Mouse (Mus musculus): ENCODE data around the gene Nfkbib. TPM values are rescaled to one million over a fixed set of nuclear protein-coding genes. Genes with fewer than 3 reads are reported as not detected.

The Nfkbib gene
- polyA plus RNA-seq, 1 experiment from 2014 or later = 36.9 TPM

GRCm38 (mm10) chr7:28794496-28794895 lies 27.2 kb upstream of the Nfkbib start:
- Histone ChIP-seq H3K27me3 (no peaks in the 10 kb centered on the region), H3K9me3 (no peaks in the 10 kb centered on the region), H3K9ac (no peak overlapping the region), H3K4me3 (no peak overlapping the region), H3K36me3 (no peaks in the 10 kb centered on the region), H3K27ac (no peak overlapping the region), H3K4me1 (peaks cover 17% of the 10 kb centered on the region), H3K4me2 (no peak overlapping the region)
- 67% methylated on average over 3 of the region's 3 CpGs for WGBS
- no peak for ATAC-seq (ENCODE audit: borderline replicate concordance, extremely low read depth, low FRiP score, low TSS enrichment)

DNA sequence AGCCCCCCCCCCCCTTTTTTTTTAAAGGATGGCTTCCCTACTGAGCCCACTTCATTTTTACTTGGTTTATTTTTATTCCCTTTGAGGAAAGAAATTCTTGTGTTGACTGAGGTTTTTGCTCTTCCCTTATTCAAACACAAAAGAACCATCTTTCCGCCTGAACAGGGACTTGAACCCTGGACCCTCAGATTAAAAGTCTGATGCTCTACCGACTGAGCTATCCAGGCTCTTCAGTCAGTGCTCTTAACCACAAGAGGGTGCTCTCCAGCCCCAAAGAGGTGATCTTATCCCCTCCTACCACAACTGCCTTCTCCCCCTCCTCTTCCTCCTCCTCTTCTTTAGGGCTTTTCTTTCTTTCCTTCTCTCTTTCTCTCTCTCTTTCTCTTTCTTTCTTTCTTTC lies 26.5 kb upstream of the Nfkbib start:
- Histone ChIP-seq H3K27ac (no peak overlapping the region), H3K4me2 (no peak overlapping the region), H3K9ac (no peak overlapping the region), H3K27me3 (no peaks in the 10 kb centered on the region), H3K9me3 (no peaks in the 10 kb centered on the region), H3K4me1 (peaks cover 22% of the 10 kb centered on the region), H3K4me3 (no peak overlapping the region), H3K36me3 (no peaks in the 10 kb centered on the region)
- WGBS = 22% methylated on average over 2 of the region's 2 CpGs
- no peak for ATAC-seq (ENCODE audit: borderline replicate concordance, extremely low read depth, low FRiP score, low TSS enrichment)

DNA sequence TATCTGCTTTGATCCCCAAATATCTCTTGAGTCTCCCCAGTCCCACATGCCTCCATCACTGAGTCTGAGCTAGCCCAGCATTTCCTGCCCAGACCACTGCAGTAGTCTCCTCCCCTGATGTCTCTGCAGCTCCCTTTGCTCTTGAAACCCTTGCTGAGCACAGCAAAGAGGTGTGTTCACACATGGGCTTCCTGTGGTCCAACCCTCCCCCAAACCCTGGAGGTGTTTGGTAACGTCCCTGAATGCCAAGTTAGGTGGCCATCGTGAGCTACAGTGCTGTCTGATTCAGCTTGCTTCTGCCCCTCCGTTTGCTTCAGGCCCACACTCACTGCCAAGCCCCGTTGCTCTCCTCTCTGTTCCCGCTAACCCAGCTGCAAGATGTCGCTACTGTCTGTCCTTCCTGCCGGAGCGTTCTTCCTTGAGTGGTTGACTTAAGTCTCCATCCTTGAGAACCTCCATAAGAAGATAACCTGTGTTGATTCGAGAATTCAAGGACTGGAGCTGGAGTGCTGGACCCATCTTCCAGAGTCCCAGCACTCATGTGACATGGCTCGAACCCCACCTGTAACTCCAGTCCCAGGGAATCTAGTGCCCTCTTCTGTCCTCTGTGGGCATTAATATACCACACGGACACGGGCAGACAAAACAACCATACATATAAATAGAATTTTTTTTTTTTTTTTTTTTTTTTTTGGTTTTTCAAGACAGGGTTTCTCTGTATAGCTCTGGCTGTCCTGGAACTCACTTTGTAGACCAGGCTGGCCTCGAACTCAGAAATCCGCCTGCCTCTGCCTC lies 25.3 kb upstream of the Nfkbib start:
- ATAC-seq (ENCODE audit: borderline replicate concordance, extremely low read depth, low FRiP score, low TSS enrichment) = no peak

DNA sequence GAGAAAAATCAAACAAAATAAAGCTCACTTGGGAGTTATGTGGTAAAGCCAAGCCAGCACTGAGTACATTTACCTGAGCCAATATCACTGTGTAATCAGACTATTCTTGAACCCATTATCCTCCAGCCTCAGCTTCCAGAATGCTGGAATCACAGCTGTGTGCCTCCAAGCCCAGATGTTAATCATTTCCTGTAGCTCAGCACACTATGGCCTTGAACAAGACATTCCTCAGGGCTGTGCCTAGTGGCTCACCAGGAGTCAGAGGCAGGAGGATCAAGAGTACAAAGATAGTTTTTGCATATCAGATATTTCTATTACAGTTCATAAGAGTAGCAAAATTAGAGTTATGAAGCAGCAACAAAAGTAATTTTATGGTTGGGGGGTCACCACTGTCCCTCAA lies 24.4 kb upstream of the Nfkbib start:
- Histone ChIP-seq H3K4me1 (peaks cover 19% of the 10 kb centered on the region), H3K9me3 (no peaks in the 10 kb centered on the region), H3K4me3 (no peak overlapping the region), H3K27me3 (no peaks in the 10 kb centered on the region), H3K27ac (no peak overlapping the region), H3K4me2 (no peak overlapping the region), H3K9ac (no peak overlapping the region), H3K36me3 (no peaks in the 10 kb centered on the region)
- no peak for ATAC-seq (ENCODE audit: borderline replicate concordance, extremely low read depth, low FRiP score, low TSS enrichment)

More for the DNA sequence above, 25.3 kb upstream of the Nfkbib start:
- no peak overlapping the region for H3K4me2 ChIP-seq
- no peaks in the 10 kb centered on the region for H3K36me3 ChIP-seq
- no peak overlapping the region for H3K9ac ChIP-seq
- WGBS = 66% methylated on average over 14 of the region's 14 CpGs
- H3K9me3 ChIP-seq = no peaks in the 10 kb centered on the region
- H3K27me3 ChIP-seq = no peaks in the 10 kb centered on the region
- no peak overlapping the region for H3K4me3 ChIP-seq
- peaks cover 23% of the 10 kb centered on the region for H3K4me1 ChIP-seq
- no peak overlapping the region for H3K27ac ChIP-seq

DNA sequence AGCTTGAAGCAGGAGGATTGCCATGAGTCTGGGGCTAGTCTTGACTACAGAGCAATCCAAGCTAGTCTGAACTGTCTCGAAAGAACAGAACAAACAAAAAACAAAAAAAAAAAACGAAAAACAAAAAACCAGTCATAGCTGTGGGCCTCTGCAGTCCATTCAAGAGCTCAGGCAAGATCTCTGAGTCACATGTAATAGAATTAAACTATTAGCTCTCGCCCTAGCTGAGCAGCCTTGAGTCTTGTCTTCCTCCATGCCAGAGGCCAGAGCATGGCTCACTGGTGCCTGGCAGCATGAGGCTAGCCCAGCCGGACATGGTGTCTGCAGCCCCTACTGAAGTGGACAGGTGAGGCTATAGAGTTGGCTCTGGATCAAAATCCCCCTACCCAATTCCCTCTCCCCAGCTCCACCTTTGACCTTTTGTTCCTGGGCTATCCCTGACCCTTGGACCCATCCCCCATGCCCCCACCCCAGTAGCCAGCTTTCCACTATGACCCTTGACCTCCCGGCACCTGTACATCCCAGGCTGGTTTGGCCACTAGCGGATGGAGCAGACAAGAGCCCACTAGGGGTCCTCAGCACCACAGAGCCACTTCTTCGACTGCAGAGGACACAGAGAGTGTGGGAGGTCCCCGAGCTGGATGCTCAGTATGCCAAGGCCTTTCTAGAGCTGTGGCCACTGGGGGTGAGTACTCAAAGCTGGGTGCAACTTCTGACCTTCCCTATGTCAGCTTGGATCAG lies 22.9 kb upstream of the Nfkbib start:
- no peak for ATAC-seq (ENCODE audit: borderline replicate concordance, extremely low read depth, low FRiP score, low TSS enrichment)
- Histone ChIP-seq H3K27me3 (no peaks in the 10 kb centered on the region), H3K4me1 (peaks cover 11% of the 10 kb centered on the region; the same call in 1 of the 2 replicates), H3K36me3 (no peaks in the 10 kb centered on the region), H3K9me3 (no peaks in the 10 kb centered on the region), H3K9ac (no peak overlapping the region), H3K27ac (no peak overlapping the region), H3K4me3 (no peak overlapping the region), H3K4me2 (no peak overlapping the region)
- 48% methylated on average over 8 of the region's 8 CpGs for WGBS

- Histone ChIP-seq H3K36me3 (no peaks in the 10 kb centered on the region), H3K9me3 (no peaks in the 10 kb centered on the region), H3K4me3 (no peak overlapping the region), H3K27me3 (no peaks in the 10 kb centered on the region), H3K27ac (no peak overlapping the region), H3K4me2 (no peak overlapping the region), H3K9ac (no peak overlapping the region), H3K4me1 (peaks cover 11% of the 10 kb centered on the region; the same call in 1 of the 2 replicates)
- no peak for ATAC-seq (ENCODE audit: borderline replicate concordance, extremely low read depth, low FRiP score, low TSS enrichment)
- 42% methylated on average over 3 of the region's 3 CpGs for WGBS
These were observed 21.9 kb upstream of the Nfkbib start for GRCm38 (mm10) chr7:28789235-28789634.

DNA sequence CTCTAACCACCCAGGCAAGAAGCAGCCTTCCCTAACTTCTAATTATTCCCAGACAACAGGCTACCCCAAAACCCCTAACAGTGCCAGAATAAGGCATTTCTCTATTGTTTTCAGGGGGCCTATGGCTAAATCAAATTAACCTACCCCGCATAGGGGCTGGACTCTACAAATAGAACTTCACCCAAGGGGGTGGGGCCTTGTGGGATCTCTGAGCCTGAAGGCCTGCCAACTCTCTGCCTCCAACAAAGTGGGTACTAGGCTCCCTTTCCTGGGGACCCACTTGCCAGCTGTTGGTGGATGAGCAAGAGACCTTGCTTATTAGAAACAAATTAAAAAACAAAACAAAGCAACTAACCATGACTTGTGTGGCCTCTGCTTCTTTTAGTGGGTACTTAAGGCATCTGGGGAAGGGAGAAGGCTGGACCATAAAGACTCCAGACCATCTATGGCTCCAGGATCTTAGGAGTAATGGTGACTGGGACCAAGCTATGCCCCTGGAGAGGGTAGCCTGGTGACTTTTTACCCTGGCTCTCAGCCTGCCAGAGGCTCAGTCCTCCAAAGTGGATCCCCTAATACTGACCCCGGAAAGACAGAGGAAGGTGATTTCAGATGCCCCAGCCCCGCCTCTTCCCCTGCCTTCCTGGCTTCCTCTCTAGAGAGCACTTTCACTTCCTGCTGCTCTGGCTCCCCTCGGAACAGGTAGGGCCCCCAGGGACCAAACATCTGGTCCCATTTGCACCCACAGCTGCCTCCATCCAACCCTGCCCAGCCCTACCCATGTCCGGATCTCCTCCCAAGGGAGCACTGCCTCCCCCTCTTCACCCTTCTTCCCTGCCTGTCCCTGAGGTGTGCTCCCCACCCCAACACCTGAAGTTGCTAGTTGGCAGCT lies 21.2 kb upstream of the Nfkbib start, which contains the start of gene Rinl:
Rinl (plus strand) TSS at position 663 of the 889 bp plus-strand sequence.
- Histone ChIP-seq H3K36me3 (no peaks in the 10 kb centered on the region), H3K4me3 (no peak within 1 kb of the TSS), H3K4me1 (peaks cover 11% of the 10 kb centered on the region; the same call in 1 of the 2 replicates), H3K27ac (no peak within 1 kb of the TSS), H3K27me3 (no peaks in the 10 kb centered on the region), H3K4me2 (no peak within 1 kb of the TSS), H3K9me3 (no peaks in the 10 kb centered on the region), H3K9ac (no peak within 1 kb of the TSS)
- no peak for ATAC-seq (ENCODE audit: borderline replicate concordance, extremely low read depth, low FRiP score, low TSS enrichment)
- WGBS = 56% methylated on average over 5 of the region's 5 CpGs

GRCm38 (mm10) chr7:28787884-28788283 lies 20.6 kb upstream of the Nfkbib start:
- Histone ChIP-seq H3K36me3 (no peaks in the 10 kb centered on the region), H3K27me3 (no peaks in the 10 kb centered on the region), H3K27ac (no peak overlapping the region), H3K4me1 (peaks cover 11% of the 10 kb centered on the region; the same call in 1 of the 2 replicates), H3K4me2 (no peak overlapping the region), H3K4me3 (no peak overlapping the region), H3K9ac (no peak overlapping the region), H3K9me3 (no peaks in the 10 kb centered on the region)
- no peak for ATAC-seq (ENCODE audit: borderline replicate concordance, extremely low read depth, low FRiP score, low TSS enrichment)
- WGBS = 95% methylated on average over 9 of the region's 9 CpGs

- 60% methylated on average over 5 of the region's 5 CpGs for WGBS
- no peak for ATAC-seq (ENCODE audit: borderline replicate concordance, extremely low read depth, low FRiP score, low TSS enrichment)
These were observed 17.8 kb upstream of the Nfkbib start for GRCm38 (mm10) chr7:28785161-28785560.

DNA sequence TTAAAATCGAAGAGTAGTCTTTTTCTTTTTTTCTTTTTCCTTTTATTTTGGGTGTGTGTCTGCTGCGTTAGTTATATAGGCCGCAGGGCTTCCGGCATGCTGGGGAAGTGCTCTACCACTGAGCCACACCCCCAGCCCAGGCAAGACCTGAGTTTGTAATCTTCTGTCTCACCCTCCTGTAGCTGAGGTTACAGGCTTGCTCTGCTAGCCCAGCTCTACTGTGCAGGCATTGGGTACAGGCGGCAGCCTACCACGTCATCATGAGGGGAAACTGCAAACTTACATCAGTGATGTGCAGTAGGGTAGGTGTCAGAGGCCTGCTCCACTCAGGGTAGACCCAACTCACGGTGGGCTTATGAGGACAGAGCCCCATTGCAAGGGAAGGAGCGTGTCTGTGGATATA lies 13.9 kb upstream of the Nfkbib start:
- H3K4me3 ChIP-seq = no peak overlapping the region
- WGBS = 86% methylated on average over 8 of the region's 8 CpGs
- H3K27me3 ChIP-seq = no peaks in the 10 kb centered on the region
- H3K9me3 ChIP-seq = no peaks in the 10 kb centered on the region
- no peaks in the 10 kb centered on the region; the same call in 1 of the 2 replicates for H3K36me3 ChIP-seq
- peaks cover 6% of the 10 kb centered on the region for H3K4me1 ChIP-seq
- no peak overlapping the region for H3K4me2 ChIP-seq
- no peak for ATAC-seq (ENCODE audit: borderline replicate concordance, extremely low read depth, low FRiP score, low TSS enrichment)
- H3K27ac ChIP-seq = no peak overlapping the region
- no peak overlapping the region for H3K9ac ChIP-seq

More at GRCm38 (mm10) chr7:28785161-28785560, 17.8 kb upstream of the Nfkbib start:
- Histone ChIP-seq H3K27ac (no peak overlapping the region), H3K4me2 (no peak overlapping the region), H3K9ac (no peak overlapping the region), H3K9me3 (no peaks in the 10 kb centered on the region), H3K4me1 (peaks cover 16% of the 10 kb centered on the region), H3K36me3 (no peaks in the 10 kb centered on the region), H3K4me3 (no peak overlapping the region), H3K27me3 (no peaks in the 10 kb centered on the region)

DNA sequence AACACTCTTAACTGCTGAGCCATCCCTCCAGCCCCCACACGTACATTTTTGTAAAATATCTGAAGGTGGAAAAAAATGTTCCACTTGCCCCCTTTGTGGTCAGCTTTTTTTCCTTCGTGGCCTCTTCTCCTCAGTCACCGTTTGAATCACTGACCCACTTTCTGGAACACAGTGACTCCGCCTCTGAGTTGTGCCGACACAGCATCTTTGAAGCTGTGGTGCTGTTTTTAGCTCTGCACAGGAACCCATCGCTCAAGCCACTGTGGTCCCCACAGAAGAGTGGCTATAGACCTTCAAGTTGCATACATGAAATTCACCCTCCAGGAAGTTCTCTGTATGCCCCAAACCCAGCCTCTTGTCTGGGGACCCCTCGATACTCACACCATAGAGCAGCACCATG lies 13.5 kb upstream of the Nfkbib start:
- no peak overlapping the region for H3K4me3 ChIP-seq
- H3K36me3 ChIP-seq = no peaks in the 10 kb centered on the region; the same call in 1 of the 2 replicates
- H3K27me3 ChIP-seq = no peaks in the 10 kb centered on the region
- 69% methylated on average over 7 of the region's 7 CpGs for WGBS
- peaks cover 6% of the 10 kb centered on the region for H3K4me1 ChIP-seq
- no peak for ATAC-seq (ENCODE audit: borderline replicate concordance, extremely low read depth, low FRiP score, low TSS enrichment)
- no peak overlapping the region for H3K9ac ChIP-seq
- no peak overlapping the region for H3K27ac ChIP-seq
- H3K9me3 ChIP-seq = no peaks in the 10 kb centered on the region
- no peak overlapping the region for H3K4me2 ChIP-seq

Measured in lung, embryonic 15.5 days (tissue).